25 mouse cellular contexts compared by ENCODE assay signal in the genomic region with DNA sequence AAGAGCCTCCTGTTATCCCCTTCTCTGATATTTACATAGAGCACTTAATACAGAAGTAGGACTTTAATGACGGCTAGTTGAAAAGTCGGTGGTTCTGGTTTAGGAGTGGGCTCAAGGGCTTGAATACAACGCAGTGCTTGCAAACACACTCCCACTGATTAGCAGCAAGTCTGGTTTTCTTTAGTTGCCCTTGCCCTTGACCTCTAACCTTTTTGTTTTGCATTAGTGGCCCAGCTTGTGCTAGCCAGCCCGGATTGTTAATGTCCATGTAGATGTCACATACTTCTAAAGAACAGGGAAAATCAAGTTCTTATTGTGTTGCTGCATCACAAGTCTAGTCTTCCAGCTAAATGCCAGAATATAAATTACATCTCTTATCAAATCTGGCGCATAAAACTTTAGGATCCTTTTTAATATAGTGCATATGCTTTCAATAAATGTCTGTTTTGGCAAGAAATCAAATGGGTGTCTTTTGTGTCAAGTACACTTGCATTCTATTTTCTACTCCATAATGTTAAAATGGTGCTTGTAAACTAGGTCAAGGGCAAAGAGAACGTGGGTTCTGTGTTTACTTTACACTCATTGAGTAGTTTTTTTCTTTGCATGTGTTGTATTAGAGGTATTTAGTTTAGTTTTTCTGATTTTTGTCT.
DNase-seq lines count a peak whose midpoint lies in the region; ATAC-seq and TF ChIP-seq lines count a peak whose summit lies in the region.
"Had no signal": no experiment of that assay in that cellular context is flagged by ENCODE, and none has a peak within 500 bp of the region (broad histone marks: within the 10 kb centered on the region; RNA-seq: fewer than 3 reads in every experiment).

No protein-coding gene starts in this region.

- H3K4me3 ChIP-seq in kidney, postnatal 0 days (replicated peaks; ENCODE audit: low read depth, low read length): no peak overlapping the region
- no peak overlapping the region for H3K4me3 ChIP-seq in kidney, embryonic 15.5 days (replicated peaks)
- no peak overlapping the region for H3K4me3 ChIP-seq in hindbrain, embryonic 14.5 days (replicated peaks; ENCODE audit: low read length)
- H3K4me3 ChIP-seq: embryonic facial prominence, embryonic 15.5 days; erythroblast, embryonic 14.5 days; forebrain, embryonic 10.5 days; forebrain, embryonic 15.5 days; heart, embryonic 12.5 days had no signal

- H3K27me3 ChIP-seq in kidney, postnatal 0 days (ENCODE audit: insufficient read depth, low read length): no peaks in the 10 kb centered on the region
- H3K27me3 ChIP-seq in kidney, embryonic 15.5 days: no peaks in the 10 kb centered on the region
- no peaks in the 10 kb centered on the region for H3K27me3 ChIP-seq in hindbrain, embryonic 14.5 days (ENCODE audit: control insufficient read depth, insufficient read depth, low read length)
- H3K27me3 ChIP-seq: embryonic facial prominence, embryonic 15.5 days; forebrain, embryonic 15.5 days; heart, embryonic 12.5 days; Patski had no signal

- H3K36me3 ChIP-seq in kidney, postnatal 0 days (ENCODE audit: insufficient read depth, low read length): no peaks in the 10 kb centered on the region
- H3K36me3 ChIP-seq in kidney, embryonic 15.5 days: no peaks in the 10 kb centered on the region
- no peaks in the 10 kb centered on the region for H3K36me3 ChIP-seq in hindbrain, embryonic 14.5 days (replicated peaks; ENCODE audit: control insufficient read depth, insufficient read depth)
- H3K36me3 ChIP-seq: embryonic facial prominence, embryonic 15.5 days; forebrain, embryonic 10.5 days; forebrain, embryonic 15.5 days had no signal

- no peaks in the 10 kb centered on the region for H3K4me1 ChIP-seq in kidney, postnatal 0 days (replicated peaks; ENCODE audit: insufficient read depth, low read length)
- 0 out of 2 replicates have a peak, but pooled peaks cover 5% of the 10 kb centered on the region for H3K4me1 ChIP-seq in kidney, embryonic 15.5 days
- no peaks in the 10 kb centered on the region for H3K4me1 ChIP-seq in hindbrain, embryonic 14.5 days (replicated peaks; ENCODE audit: control insufficient read depth, insufficient read depth, low read length)
- H3K4me1 ChIP-seq: embryonic facial prominence, embryonic 15.5 days; forebrain, embryonic 15.5 days had no signal

- no peak overlapping the region for H3K4me2 ChIP-seq in kidney, postnatal 0 days (ENCODE audit: low read length)
- H3K4me2 ChIP-seq in kidney, embryonic 15.5 days: no peak overlapping the region
- H3K4me2 ChIP-seq in hindbrain, embryonic 14.5 days (replicated peaks): no peak overlapping the region
- H3K4me2 ChIP-seq: embryonic facial prominence, embryonic 15.5 days; forebrain, embryonic 15.5 days; heart, embryonic 12.5 days had no signal

- H3K27ac ChIP-seq in kidney, postnatal 0 days: no peak overlapping the region
- no peak overlapping the region for H3K27ac ChIP-seq in kidney, embryonic 15.5 days
- H3K27ac ChIP-seq in hindbrain, embryonic 14.5 days: no peak overlapping the region
- H3K27ac ChIP-seq: embryonic facial prominence, embryonic 15.5 days; forebrain, embryonic 10.5 days; forebrain, embryonic 15.5 days had no signal

- H3K9me3 ChIP-seq in kidney, postnatal 0 days (replicated peaks; ENCODE audit: low read length): no peaks in the 10 kb centered on the region
- H3K9me3 ChIP-seq in kidney, embryonic 15.5 days (replicated peaks): no peaks in the 10 kb centered on the region
- no peaks in the 10 kb centered on the region for H3K9me3 ChIP-seq in hindbrain, embryonic 14.5 days (ENCODE audit: control insufficient read depth, low read length)
- H3K9me3 ChIP-seq: embryonic facial prominence, embryonic 15.5 days; forebrain, embryonic 10.5 days; forebrain, embryonic 15.5 days; heart, embryonic 12.5 days had no signal

- ATAC-seq in kidney, postnatal 0 days (replicated peaks; ENCODE audit: low FRiP score, low read depth): no peak
- ATAC-seq in kidney, embryonic 15.5 days (replicated peaks; ENCODE audit: low FRiP score): no peak
- no peak for ATAC-seq in hindbrain, embryonic 14.5 days (ENCODE audit: low FRiP score)
- ATAC-seq: CD4-positive, CD25-positive, alpha-beta regulatory T cell, adult 4 months; forebrain, embryonic 15.5 days; hindbrain, embryonic 16.5 days; inflammation-experienced regulatory T-cells, adult 6 months; intestine, postnatal 0 days; Patski had no signal

- no peak overlapping the region for H3K9ac ChIP-seq in kidney, postnatal 0 days (ENCODE audit: low read depth, low read length)
- H3K9ac ChIP-seq in kidney, embryonic 15.5 days: no peak overlapping the region
- H3K9ac ChIP-seq in hindbrain, embryonic 14.5 days: no peak overlapping the region
- H3K9ac ChIP-seq: embryonic facial prominence, embryonic 15.5 days; forebrain, embryonic 15.5 days; heart, embryonic 12.5 days had no signal

- peak; percentile 76 for DNase-seq in kidney, postnatal 0 days (ENCODE audit: low spot score)
- DNase-seq in 3T3-L1 (ENCODE audit: low read depth, low spot score): peak; percentile 12
- peak; percentile 24 for DNase-seq in ES-CJ7 (ENCODE audit: low read depth, low spot score)
- peak; percentile 49 for DNase-seq in embryo, embryonic 10.5 days (ENCODE audit: low spot score)
- no peak for DNase-seq in hindbrain, embryonic 14.5 days (ENCODE audit: low spot score)
- DNase-seq in thymus, postnatal 36 days: no peak
- DNase-seq in thymus, postnatal 4 days: no peak
- DNase-seq: adrenal gland, postnatal 10 days; B cell, adult 2 months; cerebellum, adult 11 months; cerebellum, adult 8-10 months; cerebellum, postnatal 14 days; gastrocnemius, postnatal 14 days; heart, postnatal 36 days had no signal

- no peak for TF ChIP-seq CTCF in kidney, postnatal 0 days (IDR thresholded peaks at IDR 0.05; ENCODE audit: low read depth)

- 31% methylated on average over 6 of the region's 6 CpGs for WGBS in kidney, postnatal 0 days
- WGBS in kidney, embryonic 15.5 days: 30% methylated on average over 6 of the region's 6 CpGs
- WGBS in hindbrain, embryonic 14.5 days: 69% methylated on average over 6 of the region's 6 CpGs

Comparison
In these comparisons a context has a peak if more than half of its experiments do, and no peak if none do; other contexts are left out.
1. DNase-seq: peak in kidney, postnatal 0 days (single experiment), 3T3-L1 (single experiment), ES-CJ7 (single experiment) and embryo, embryonic 10.5 days (single experiment); none in hindbrain, embryonic 14.5 days (single experiment), thymus, postnatal 36 days (0 of 2) and thymus, postnatal 4 days (single experiment).